ENCODE assay signal across 8 mouse cellular contexts in genomic region chr16:94743853-94744501, GRCm38 (mm10).
DNase-seq lines count a peak whose midpoint lies in the region; ATAC-seq and TF ChIP-seq lines count a peak whose summit lies in the region.

No protein-coding gene starts in this region.

- peak overlapping the region; percentile 77 for H3K9ac ChIP-seq in heart, embryonic 13.5 days

- no peak overlapping the region for H3K4me3 ChIP-seq in cortical plate, adult 2 months (ENCODE audit: insufficient read depth, low read length)
- peak overlapping the region; percentile 40 for H3K4me3 ChIP-seq in heart, embryonic 13.5 days
- peak overlapping the region; percentile 15 for H3K4me3 ChIP-seq in lung, adult 2 months (replicated peaks; ENCODE audit: extremely low read depth, low read depth, low read length)

- peak overlapping the region; percentile 65 for H3K4me2 ChIP-seq in heart, embryonic 13.5 days

- peak; percentile 58 for TF ChIP-seq CTCF in cortical plate, adult 2 months (IDR thresholded peaks at IDR 0.05; ENCODE audit: extremely low read depth, insufficient read depth, low read length)
- peak; percentile 52; the same call in 1 of the 2 replicates for TF ChIP-seq CTCF in lung, adult 2 months (IDR thresholded peaks at IDR 0.05; ENCODE audit: insufficient read depth, low read length)

- no peaks in the 10 kb centered on the region for H3K9me3 ChIP-seq in heart, embryonic 13.5 days

- no peak overlapping the region for H3K27ac ChIP-seq in cortical plate, adult 2 months (ENCODE audit: insufficient read depth, low read length)
- H3K27ac ChIP-seq in heart, embryonic 13.5 days (replicated peaks), result peak overlapping the region; percentile 69

- peaks cover 9% of the 10 kb centered on the region; the same call in 1 of the 2 replicates for H3K36me3 ChIP-seq in heart, embryonic 13.5 days

- no peak; the same call in 1 of the 2 replicates for ATAC-seq in heart, embryonic 13.5 days (ENCODE audit: extremely low read depth, insufficient number of reproducible peaks, low FRiP score, low TSS enrichment)

- H3K4me1 ChIP-seq in cortical plate, adult 2 months (ENCODE audit: control insufficient read depth, insufficient read depth, low read length), result peaks cover 2% of the 10 kb centered on the region; the same call in 1 of the 2 replicates
- peaks cover 16% of the 10 kb centered on the region for H3K4me1 ChIP-seq in heart, embryonic 13.5 days
- no peaks in the 10 kb centered on the region for H3K4me1 ChIP-seq in lung, adult 2 months (ENCODE audit: control insufficient read depth, insufficient read depth, low read length)

- 0 out of 2 replicates have a peak, but pooled peaks have one; percentile 36 for TF ChIP-seq POLR2A in cortical plate, adult 2 months (IDR thresholded peaks at IDR 0.05; ENCODE audit: extremely low read depth, insufficient read depth, low read length)
- no peak for TF ChIP-seq POLR2A in lung, adult 2 months (IDR thresholded peaks at IDR 0.05; ENCODE audit: borderline replicate concordance, extremely low read depth, low read depth, low read length)

- no peaks in the 10 kb centered on the region for H3K27me3 ChIP-seq in heart, embryonic 13.5 days (replicated peaks)

- WGBS in heart, embryonic 13.5 days, result 5% methylated on average over 11 of the region's 11 CpGs
- 7% methylated on average over 11 of the region's 11 CpGs for WGBS in lung, adult 2 months

- DNase-seq in urinary bladder, postnatal 36 days (ENCODE audit: low spot score in 2 of 2), result peak; percentile 8 to 41
- no peak for DNase-seq in urinary bladder, postnatal 25 days (ENCODE audit: low spot score)
- DNase-seq in kidney, postnatal 25 days, result peak; percentile 52 to 54
- DNase-seq in lung, adult 2 months, result no peak
- peak; percentile 28 for DNase-seq in retina, adult 2 months (ENCODE audit: low read depth, low spot score)
- DNase-seq in spleen, adult 12 weeks (ENCODE audit: low spot score), result no peak

Comparison
In these comparisons a context has a peak if more than half of its experiments do, and no peak if none do; other contexts are left out.
1. DNase-seq: peak in urinary bladder, postnatal 36 days (2 of 2), kidney, postnatal 25 days (2 of 2) and retina, adult 2 months (single experiment); none in urinary bladder, postnatal 25 days (single experiment), lung, adult 2 months (single experiment) and spleen, adult 12 weeks (single experiment).